Mouse (Mus musculus) frontal cortex, postnatal 25 days (tissue): ENCODE measurements around the gene Amfr.

Experiments
- DNase-seq, 2 experiments: peaks; one replicate each; pipeline ENCODE4 v3.0.0; 2022; ENCODE audit warnings: low spot score in 2 of 2

Gene Amfr

GRCm38 (mm10) chr8:94012013-94012951, at the start of gene Amfr:
TSS of gene Amfr (minus strand) at chr8:94012842.
- peak; percentile 24 to 31 for DNase-seq

GRCm38 (mm10) chr8:94057157-94057854, 44.7 kb upstream of the Amfr start:
- peak; percentile 44 to 54 for DNase-seq

- DNase-seq, result no peak
These were observed 40.1 kb upstream of the Amfr start for GRCm38 (mm10) chr8:94052696-94053095.

- DNase-seq, result no peak
These were observed 35.2 kb upstream of the Amfr start for GRCm38 (mm10) chr8:94047845-94048244.

GRCm38 (mm10) chr8:94037806-94038205, 25.2 kb upstream of the Amfr start:
- no peak for DNase-seq

- DNase-seq, result peak; percentile 88 to 93
These were observed 24.4 kb upstream of the Amfr start, which contains the start of the genes Nudt21 and Ogfod1 for GRCm38 (mm10) chr8:94036944-94037524. TSS of gene Nudt21 (minus strand) at chr8:94037031. TSS of gene Ogfod1 (plus strand) at chr8:94037198.

- peak; percentile 34 to 53 for DNase-seq
These were observed 23.9 kb upstream of the Amfr start for GRCm38 (mm10) chr8:94036541-94036940.

- DNase-seq, result no peak
These were observed 22.6 kb upstream of the Amfr start for GRCm38 (mm10) chr8:94035200-94035599.

- DNase-seq, result no peak
These were observed 21.0 kb upstream of the Amfr start for GRCm38 (mm10) chr8:94033601-94034000.

GRCm38 (mm10) chr8:94029701-94030100, 17.1 kb upstream of the Amfr start:
- DNase-seq, result no peak

- DNase-seq, result no peak
These were observed 11.3 kb upstream of the Amfr start for GRCm38 (mm10) chr8:94023916-94024315.

- DNase-seq, result no peak
These were observed 477 bp upstream of the Amfr start for GRCm38 (mm10) chr8:94013026-94013612.

- DNase-seq, result no peak
These were observed 1.3 kb downstream of the Amfr start for GRCm38 (mm10) chr8:94011076-94012012.

- no peak for DNase-seq
These were observed 2.4 kb downstream of the Amfr start for GRCm38 (mm10) chr8:94010101-94010705.

- no peak for DNase-seq
These were observed 3.3 kb downstream of the Amfr start for GRCm38 (mm10) chr8:94009243-94009845.

GRCm38 (mm10) chr8:94004139-94004538, 8.5 kb downstream of the Amfr start:
- no peak for DNase-seq

- no peak for DNase-seq
These were observed 13.7 kb downstream of the Amfr start for GRCm38 (mm10) chr8:93998961-93999360.

- no peak for DNase-seq
These were observed 22.9 kb downstream of the Amfr start for GRCm38 (mm10) chr8:93989739-93990138.

- no peak for DNase-seq
These were observed 27.9 kb downstream of the Amfr start for GRCm38 (mm10) chr8:93984731-93985130.

- no peak for DNase-seq
These were observed 28.8 kb downstream of the Amfr start for GRCm38 (mm10) chr8:93983827-93984226.
